ENCODE assay signal across 19 mouse cellular contexts in the genomic region with DNA sequence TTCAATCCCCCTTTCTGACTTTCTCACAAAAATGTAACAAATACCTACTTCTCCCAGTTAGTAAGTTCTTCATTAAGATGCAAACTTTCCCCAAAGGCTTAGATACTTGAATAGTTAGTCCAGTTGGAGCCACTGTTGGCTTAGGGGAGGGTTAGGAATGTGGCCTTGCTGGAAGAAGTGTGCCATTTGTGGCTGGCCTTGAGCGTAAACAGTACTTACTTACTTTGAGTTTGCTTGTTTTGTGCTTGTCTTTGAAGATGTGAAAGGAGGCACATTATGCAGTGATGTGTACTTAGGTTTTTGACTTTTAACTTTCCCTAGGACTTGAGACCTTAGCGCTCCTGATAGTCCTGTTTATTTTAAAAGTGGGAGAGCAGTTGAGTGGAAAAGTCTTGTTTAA. TPM values are rescaled to one million over a fixed set of nuclear protein-coding genes. Genes with fewer than 3 reads are reported as not detected.
"Had no signal": no experiment of that assay in that cellular context is flagged by ENCODE, and none has a peak within 500 bp of the region (broad histone marks: within the 10 kb centered on the region; RNA-seq: fewer than 3 reads in every experiment).

No protein-coding gene starts in this region.

- H3K4me1 ChIP-seq: limb, embryonic 12.5 days; liver, embryonic 13.5 days; megakaryocyte, embryonic 14.5 days; stomach, embryonic 15.5 days had no signal

- H3K36me3 ChIP-seq: limb, embryonic 12.5 days; liver, embryonic 13.5 days; stomach, embryonic 15.5 days had no signal

- H3K9me3 ChIP-seq: limb, embryonic 12.5 days; liver, embryonic 13.5 days; megakaryocyte, embryonic 14.5 days; stomach, embryonic 15.5 days had no signal

- H3K4me2 ChIP-seq: limb, embryonic 12.5 days; liver, embryonic 13.5 days; midbrain, embryonic 11.5 days; stomach, embryonic 15.5 days had no signal

- ATAC-seq: inflammation-experienced regulatory T-cells, adult 6 months; liver, postnatal 0 days; midbrain, embryonic 16.5 days had no signal

- H3K9ac ChIP-seq: limb, embryonic 12.5 days; liver, embryonic 13.5 days; liver, postnatal 0 days; stomach, embryonic 15.5 days had no signal

- H3K27ac ChIP-seq: kidney, postnatal 0 days; limb, embryonic 12.5 days; liver, embryonic 13.5 days; stomach, embryonic 15.5 days had no signal

- H3K27me3 ChIP-seq: limb, embryonic 12.5 days; liver, embryonic 13.5 days; megakaryocyte, embryonic 14.5 days; stomach, embryonic 15.5 days had no signal

- H3K4me3 ChIP-seq: limb, embryonic 12.5 days; liver, embryonic 13.5 days; megakaryocyte, embryonic 14.5 days; stomach, embryonic 15.5 days had no signal

- DNase-seq: kidney, adult 11 months; kidney, adult 9 months; kidney, postnatal 36 days; layer of hippocampus, adult 9-11 months; layer of hippocampus, postnatal 36 days; liver; liver, embryonic 13.5 days; liver, postnatal 0 days; right cerebral cortex, adult 18-20 months; right cerebral cortex, postnatal 4 days; spleen, adult 18-20 months; thymus, postnatal 36 days had no signal

RNA-seq across cellular contexts. Expression of gene Vinac1, which starts 27.9 kb away (rescaled TPM):
- polyA plus RNA-seq: liver, embryonic 13.5 days; liver, postnatal 0 days had no signal
